Mouse (Mus musculus) bone marrow, adult 2 months (tissue): Measurements from ENCODE around the gene Aire.

Source experiments
- CTCF ChIP-seq: fragments of 200-500 bp; IDR thresholded peaks from 2 replicates; pipeline ENCODE4 v1.5.1; 2011; ENCODE audit warnings: low read length, control low read depth; ENCODE audit not compliant: control insufficient read depth, insufficient read depth
- POLR2A ChIP-seq: fragments of 200-500 bp; IDR thresholded peaks from 2 replicates; pipeline ENCODE4 v1.6.1; 2011; ENCODE audit warnings: low read depth, mild to moderate bottlenecking, control low read depth, low read length, borderline replicate concordance; ENCODE audit not compliant: control insufficient read depth

DNA sequence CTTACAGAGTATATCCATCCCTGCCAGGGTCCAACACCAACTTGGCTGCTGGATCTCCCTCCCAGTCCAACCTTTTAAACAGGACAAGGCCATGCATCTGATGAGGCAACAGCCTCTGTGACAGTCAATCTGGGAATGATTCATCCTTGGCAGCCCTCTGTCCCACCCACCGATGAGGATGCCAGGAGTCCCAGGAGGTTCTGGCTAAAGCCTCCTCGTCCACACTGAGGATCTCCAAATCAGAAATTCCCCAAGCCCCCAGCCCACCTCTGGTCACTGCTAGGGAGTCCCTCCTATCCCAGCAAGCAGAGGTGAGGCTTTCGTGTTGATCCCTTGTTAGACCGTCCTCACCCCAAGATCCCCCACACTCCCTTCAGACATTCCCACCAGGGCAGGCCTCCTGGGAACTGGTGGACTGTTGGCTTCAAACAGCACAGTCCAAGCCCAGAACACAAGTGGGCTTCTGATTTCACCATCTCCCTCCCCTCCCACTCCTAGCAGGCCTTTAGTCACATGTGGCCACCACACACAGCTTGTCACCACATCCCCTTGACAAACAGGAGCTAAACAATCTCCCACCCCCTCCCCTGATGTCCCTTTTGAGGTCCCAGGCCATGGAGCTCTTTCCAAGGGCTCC is 36.7 kb upstream of the Aire start:
- TF ChIP-seq CTCF (no peak), POLR2A (no peak)
